Mouse (Mus musculus) stomach, postnatal 0 days (tissue): ENCODE data around the gene Nrxn3. TPM values are rescaled to one million over a fixed set of nuclear protein-coding genes. Genes with fewer than 3 reads are reported as not detected.

Source experiments
- ATAC-seq: fragments of 200-750 bp; cut with Nextera tagmentation; 2 replicates; pipeline ENCODE4 v1.8.0; 2017; ENCODE audit not compliant: low FRiP score, low TSS enrichment
- DNase-seq: peaks from one replicate; pipeline ENCODE4 v3.0.0-alpha.2; 2016; ENCODE audit warnings: low spot score
- H3K27ac ChIP-seq: fragments of 300-500 bp; sonication (generic); replicated peaks from 2 replicates; pipeline ENCODE4 v1.5.1; 2014; ENCODE audit warnings: mild to moderate bottlenecking, control low read depth
- H3K27me3 ChIP-seq: fragments of 300-500 bp; sonication (generic); 2 replicates; pipeline ENCODE4 v1.6.1; 2014; ENCODE audit warnings: low read length; ENCODE audit not compliant: control insufficient read depth, insufficient read depth
- H3K36me3 ChIP-seq: fragments of 300-500 bp; sonication (generic); 2 replicates; pipeline ENCODE4 v1.6.1; 2014; ENCODE audit warnings: low read length, mixed read lengths; ENCODE audit not compliant: control insufficient read depth, insufficient read depth
- H3K4me1 ChIP-seq: fragments of 300-500 bp; sonication (generic); replicated peaks from 2 replicates; pipeline ENCODE4 v1.6.1; 2014; ENCODE audit warnings: antibody characterized with exemption; ENCODE audit not compliant: control insufficient read depth, insufficient read depth
- H3K4me2 ChIP-seq: fragments of 300-500 bp; sonication (generic); replicated peaks from 2 replicates; pipeline ENCODE4 v1.6.1; 2014; ENCODE audit warnings: low read depth, mild to moderate bottlenecking, control low read depth, moderate library complexity
- H3K4me3 ChIP-seq: fragments of 300-500 bp; sonication (generic); 2 replicates; pipeline ENCODE4 v1.5.1; 2014; ENCODE audit warnings: low read depth, low read length, control low read depth
- H3K9ac ChIP-seq: fragments of 300-500 bp; sonication (generic); 2 replicates; pipeline ENCODE4 v1.6.1; 2014; ENCODE audit warnings: mild to moderate bottlenecking, low read length, control low read depth, mixed read lengths
- H3K9me3 ChIP-seq: fragments of 300-500 bp; sonication (generic); 2 replicates; pipeline ENCODE4 v1.6.1; 2016; ENCODE audit warnings: low read length; ENCODE audit not compliant: control insufficient read depth
- CTCF ChIP-seq: IDR thresholded peaks from 2 replicates; pipeline ENCODE4 v1.5.1; 2016; ENCODE audit warnings: antibody characterized with exemption, low read depth, mild to moderate bottlenecking, moderate library complexity
- EP300 ChIP-seq: optimal IDR thresholded peaks from 2 replicates; pipeline ENCODE3; 2016; ENCODE audit warnings: antibody characterized with exemption
- WGBS: fragments of 180-500 bp; shearing (Covaris S2); extraction: QIAGEN DNeasy Blood & Tissue Kit; methylation state at CpG from one replicate; pipeline ENCODE4 v1.1.7; 2014; 5-methylcytosine and 5-hydroxymethylcytosine counted together
- polyA plus RNA-seq: library from polyadenylated mRNA; unstranded; fragments of >200 nt; fragmentation: Nextera tagmentation; extraction: Ambion mirVana; gene quantifications from 2 replicates; pipeline ENCODE4 v1.2.1, GENCODE M21; 2015

Nrxn3 gene
- polyA plus RNA-seq, 1 experiment from 2014 or later = 1.0 TPM

DNA sequence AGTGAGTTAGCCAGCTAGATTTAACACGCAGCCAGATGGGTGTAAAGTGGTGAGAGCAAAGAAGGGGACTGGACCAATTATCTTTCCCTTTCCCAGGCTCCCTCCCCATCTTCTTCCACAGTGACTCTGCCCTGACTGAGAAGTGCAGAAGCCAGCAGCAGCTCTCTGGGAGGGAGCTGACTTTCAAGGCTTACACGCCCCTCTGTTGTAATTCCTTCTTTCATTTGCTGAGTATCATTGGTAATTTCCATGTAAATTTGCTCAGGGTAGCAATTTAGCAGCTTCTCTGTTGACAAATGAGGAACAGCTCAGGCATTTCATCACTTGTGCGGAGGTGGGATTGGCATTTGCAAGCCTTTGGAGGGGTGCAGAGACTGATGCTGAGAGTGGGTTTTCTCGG lies 976.8 kb downstream of the Nrxn3 start:
- ATAC-seq (no peak), DNase-seq (no peak)
- H3K9me3 ChIP-seq = no peaks in the 10 kb centered on the region
- no peak overlapping the region for H3K4me2 ChIP-seq
- no peaks in the 10 kb centered on the region for H3K4me1 ChIP-seq
- no peak for TF ChIP-seq EP300
- WGBS = 21% methylated on average over 4 of the region's 4 CpGs
- H3K36me3 ChIP-seq = no peaks in the 10 kb centered on the region
- H3K27ac ChIP-seq = no peak overlapping the region
- no peaks in the 10 kb centered on the region for H3K27me3 ChIP-seq
- no peak overlapping the region for H3K4me3 ChIP-seq
- no peak overlapping the region for H3K9ac ChIP-seq

DNA sequence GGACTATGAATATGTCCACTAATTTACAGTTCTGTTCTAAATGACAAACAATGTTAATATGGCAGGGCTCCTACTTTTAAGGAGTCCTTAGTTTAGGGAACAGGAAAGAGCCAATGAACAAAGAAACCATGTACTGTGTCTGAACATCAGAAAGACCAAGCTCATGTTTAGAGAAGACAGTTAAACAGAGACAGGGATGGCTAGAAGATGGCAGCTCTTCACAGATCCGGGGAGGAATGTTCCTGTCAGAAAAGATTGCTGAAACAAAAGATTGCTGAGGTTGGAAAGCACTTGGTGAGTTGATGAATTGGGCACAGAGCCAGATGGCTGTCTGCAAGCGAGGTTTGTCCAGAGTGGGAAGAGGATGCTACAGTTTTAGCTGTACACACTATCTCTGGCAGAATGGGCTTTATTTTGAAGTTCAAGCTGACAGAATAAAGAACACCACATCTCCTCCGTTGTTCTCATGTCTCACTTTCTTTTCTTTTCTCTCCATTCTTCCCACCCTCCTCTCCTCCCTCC lies 978.3 kb downstream of the Nrxn3 start:
- 37% methylated on average over 3 of the region's 3 CpGs for WGBS
- H3K4me3 ChIP-seq = no peak overlapping the region

DNA sequence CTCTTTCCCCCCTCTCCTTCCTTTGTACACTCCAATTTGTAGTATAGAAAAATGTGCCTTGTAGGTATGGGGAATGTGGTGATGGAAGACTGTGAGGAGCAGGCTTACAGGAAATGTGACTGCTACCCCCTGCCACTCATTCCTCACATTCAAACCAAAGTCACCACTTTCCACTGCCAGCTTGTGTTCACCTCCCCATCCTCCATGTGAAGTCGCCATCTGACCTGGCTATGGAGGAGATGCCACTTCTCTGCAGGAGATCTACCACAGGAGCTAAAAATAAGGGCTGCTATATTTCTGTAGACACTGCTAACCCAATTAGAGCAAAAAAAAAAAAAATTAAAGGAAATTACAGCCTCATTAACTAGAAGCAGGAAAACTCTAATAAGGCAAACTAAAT lies 980.3 kb downstream of the Nrxn3 start:
- DNase-seq (no peak), ATAC-seq (no peak)
- H3K27ac ChIP-seq = no peak overlapping the region
- H3K9ac ChIP-seq = no peak overlapping the region
- no peaks in the 10 kb centered on the region for H3K9me3 ChIP-seq
- H3K27me3 ChIP-seq = no peaks in the 10 kb centered on the region
- H3K4me3 ChIP-seq = no peak overlapping the region
- no peak overlapping the region for H3K4me2 ChIP-seq
- WGBS = 80% methylated on average over 1 of the region's 1 CpGs
- no peaks in the 10 kb centered on the region for H3K36me3 ChIP-seq
- no peak for TF ChIP-seq EP300
- no peak for TF ChIP-seq CTCF
- no peaks in the 10 kb centered on the region for H3K4me1 ChIP-seq

More for the DNA sequence above, 978.3 kb downstream of the Nrxn3 start:
- Histone ChIP-seq H3K4me1 (no peaks in the 10 kb centered on the region), H3K9me3 (no peaks in the 10 kb centered on the region), H3K36me3 (no peaks in the 10 kb centered on the region), H3K9ac (no peak overlapping the region), H3K4me2 (no peak overlapping the region), H3K27ac (no peak overlapping the region), H3K27me3 (no peaks in the 10 kb centered on the region)
- DNase-seq (no peak), ATAC-seq (no peak)
- TF ChIP-seq CTCF (no peak), EP300 (no peak)

DNA sequence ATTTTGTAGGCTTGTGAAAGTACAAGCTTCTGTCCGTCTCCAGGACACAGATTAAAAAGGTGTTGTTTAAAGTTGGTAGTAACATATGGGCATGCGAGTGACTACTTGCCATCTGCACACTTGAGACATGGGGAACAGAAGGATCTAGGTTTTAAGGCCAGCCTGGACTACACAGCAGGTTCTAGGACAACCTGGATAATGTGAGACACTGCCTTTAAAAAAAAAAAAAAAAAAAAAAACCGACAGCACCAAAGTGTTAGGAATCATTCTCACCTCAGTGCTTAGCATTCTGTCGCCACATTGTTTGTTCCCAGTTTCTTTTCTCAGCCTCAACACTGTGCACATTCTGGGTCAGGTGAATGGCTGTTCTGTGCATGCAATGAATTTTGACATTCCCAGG lies 985.2 kb downstream of the Nrxn3 start:
- no peak for DNase-seq
- Histone ChIP-seq H3K4me2 (no peak overlapping the region), H3K27me3 (no peaks in the 10 kb centered on the region), H3K27ac (no peak overlapping the region), H3K36me3 (no peaks in the 10 kb centered on the region), H3K9ac (no peak overlapping the region), H3K4me1 (no peaks in the 10 kb centered on the region), H3K4me3 (no peak overlapping the region), H3K9me3 (no peaks in the 10 kb centered on the region)
- 73% methylated on average over 4 of the region's 4 CpGs for WGBS
- no peak for ATAC-seq
- TF ChIP-seq CTCF (no peak), EP300 (no peak)

DNA sequence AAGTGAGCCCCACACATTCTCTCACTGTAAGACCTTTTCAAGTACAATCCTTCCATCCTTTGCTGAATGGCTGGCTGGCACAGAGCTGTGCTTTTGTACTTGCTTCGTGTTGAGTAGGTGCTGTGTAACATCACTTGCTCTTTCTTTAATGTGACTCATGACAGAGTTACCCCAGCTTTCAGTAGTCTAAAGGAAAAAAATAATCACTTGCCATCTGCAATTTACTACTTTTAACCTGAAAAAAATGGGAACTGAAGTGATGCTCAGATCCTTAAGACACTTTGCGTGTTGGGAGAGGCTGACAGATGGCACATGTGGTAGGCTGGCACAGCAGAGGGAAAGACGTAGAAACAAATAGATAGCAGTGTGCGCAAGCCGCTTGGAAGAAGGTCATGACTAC lies 987.8 kb downstream of the Nrxn3 start:
- DNase-seq = no peak
- Histone ChIP-seq H3K27ac (no peak overlapping the region), H3K36me3 (no peaks in the 10 kb centered on the region), H3K4me3 (no peak overlapping the region), H3K4me2 (no peak overlapping the region), H3K4me1 (no peaks in the 10 kb centered on the region), H3K9ac (no peak overlapping the region), H3K27me3 (no peaks in the 10 kb centered on the region), H3K9me3 (no peaks in the 10 kb centered on the region)
- WGBS = 91% methylated on average over 5 of the region's 5 CpGs
- TF ChIP-seq EP300 (no peak), CTCF (no peak)
- ATAC-seq = no peak

DNA sequence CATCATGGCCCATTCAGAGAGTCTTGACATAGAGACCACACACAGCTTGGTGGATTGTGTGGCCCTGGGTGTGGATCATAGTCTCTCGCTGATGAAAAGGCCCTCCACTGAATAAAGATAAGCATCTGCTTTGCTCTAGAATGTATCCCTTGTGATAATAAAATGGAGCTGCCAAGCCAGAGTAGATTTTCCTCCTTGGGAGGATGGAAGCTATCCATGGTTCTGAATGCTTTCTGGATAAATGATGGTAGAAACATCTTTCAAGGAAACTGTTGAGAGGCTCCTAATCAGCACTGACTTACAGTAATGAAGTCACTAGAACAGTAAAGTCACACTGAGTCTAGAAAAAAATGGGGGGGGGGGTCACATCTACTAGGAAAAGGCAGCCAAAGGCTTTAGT lies 989.1 kb downstream of the Nrxn3 start:
- Histone ChIP-seq H3K4me1 (no peaks in the 10 kb centered on the region), H3K9me3 (no peaks in the 10 kb centered on the region), H3K36me3 (no peaks in the 10 kb centered on the region), H3K27ac (no peak overlapping the region), H3K4me2 (no peak overlapping the region), H3K27me3 (no peaks in the 10 kb centered on the region), H3K9ac (no peak overlapping the region), H3K4me3 (no peak overlapping the region)
- no peak for DNase-seq
- 67% methylated on average over 1 of the region's 1 CpGs for WGBS
- TF ChIP-seq CTCF = no peak
- TF ChIP-seq EP300 = no peak
- no peak for ATAC-seq
